Mouse (Mus musculus) thymus, postnatal 0 days (tissue): ENCODE data around the gene Jchain. TPM values are rescaled to one million over a fixed set of nuclear protein-coding genes. Genes with fewer than 3 reads are reported as not detected.
"Not testable (repeated sequence)": the region's sequence is repeated elsewhere in the genome, so short reads cannot be mapped to it uniquely, and the experiment has no call there.

Source experiments
- DNase-seq: peaks from one replicate; pipeline ENCODE4 v3.0.0-alpha.2; 2015; ENCODE audit warnings: low spot score
- polyA plus RNA-seq: library from polyadenylated mRNA; unstranded; fragments of >200 nt; fragmentation: Nextera tagmentation; extraction: Ambion mirVana; gene quantifications from 2 replicates; pipeline ENCODE4 v1.2.1, GENCODE M21; 2015

Jchain gene
- 0.42 and 0.44 TPM in 2 replicates for polyA plus RNA-seq

DNA sequence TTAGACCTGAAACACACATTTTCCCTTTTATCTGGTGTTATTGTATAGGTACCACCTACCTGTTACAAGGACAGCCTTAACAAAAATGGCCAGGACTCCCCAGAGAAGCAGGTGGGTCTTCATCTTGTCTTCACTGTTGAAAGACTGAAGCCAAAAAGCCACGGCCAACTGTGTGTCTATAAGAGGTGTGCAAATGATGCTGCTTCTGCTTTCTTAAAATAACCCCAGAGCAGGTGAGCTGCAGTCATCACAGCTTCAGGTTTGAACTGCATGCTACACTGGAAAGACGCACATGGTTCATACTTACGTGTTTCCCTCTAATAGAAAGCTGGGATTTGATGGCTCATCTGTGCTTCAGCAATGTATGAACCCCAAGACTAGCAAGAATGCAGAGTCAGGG, at the start of gene Jchain:
Jchain (minus strand) TSS at position 235 of the 400 bp plus-strand sequence.
- DNase-seq, result no peak

GRCm38 (mm10) chr5:88575506-88576338, 48.0 kb upstream of the Jchain start:
- no peak for DNase-seq

- no peak for DNase-seq
Measured at GRCm38 (mm10) chr5:88574829-88575228, 47.1 kb upstream of the Jchain start.

- no peak for DNase-seq
Measured at GRCm38 (mm10) chr5:88569541-88569940, 41.9 kb upstream of the Jchain start.

DNA sequence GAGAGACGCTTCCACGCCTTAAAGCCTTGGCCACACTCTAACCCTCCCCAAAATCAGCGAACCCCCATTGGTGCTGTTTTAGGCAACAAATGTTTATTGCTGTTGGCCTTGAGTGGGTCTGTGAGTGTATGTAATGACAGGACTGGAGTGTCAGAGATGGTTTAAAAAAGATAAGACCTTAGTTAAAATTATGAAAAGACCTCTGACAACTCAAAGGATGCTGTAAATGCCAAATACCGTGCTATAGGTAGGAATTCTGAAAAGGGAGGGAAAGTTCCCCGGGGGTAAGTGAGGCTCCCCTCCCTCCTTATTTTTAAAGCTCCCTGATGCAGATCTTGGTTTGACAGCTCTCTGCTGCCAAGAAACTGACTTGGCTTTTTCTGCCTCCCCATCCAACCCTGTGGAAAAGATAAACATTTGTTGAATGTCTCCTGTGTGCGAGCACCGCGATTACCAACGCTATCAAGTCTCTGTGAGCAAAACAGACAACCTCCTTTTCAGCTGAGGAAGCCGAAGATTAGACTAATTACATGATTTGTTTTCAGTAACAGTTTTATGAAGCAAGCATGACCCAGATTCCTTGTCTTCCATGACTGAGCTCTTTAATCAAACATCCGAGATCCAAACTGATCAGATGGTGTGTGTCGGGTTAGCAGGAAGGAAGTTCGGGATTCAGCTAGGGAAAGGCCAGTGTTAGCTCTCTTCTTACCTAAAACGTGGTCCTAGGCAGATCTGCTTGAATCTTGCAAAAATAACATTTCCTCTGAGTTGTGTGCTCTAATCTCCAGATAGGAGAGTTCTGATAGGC, 38.5 kb upstream of the Jchain start:
- DNase-seq, result no peak

- DNase-seq, result peak; percentile 39
Measured at GRCm38 (mm10) chr5:88565148-88566033, 37.7 kb upstream of the Jchain start.

GRCm38 (mm10) chr5:88564501-88565147, 36.9 kb upstream of the Jchain start, which contains the start of gene Rufy3:
Gene Rufy3, plus strand, starts transcription at chr5:88565040.
- peak; percentile 69 for DNase-seq

- DNase-seq, result no peak
Measured at GRCm38 (mm10) chr5:88562863-88563780, 35.4 kb upstream of the Jchain start.

DNA sequence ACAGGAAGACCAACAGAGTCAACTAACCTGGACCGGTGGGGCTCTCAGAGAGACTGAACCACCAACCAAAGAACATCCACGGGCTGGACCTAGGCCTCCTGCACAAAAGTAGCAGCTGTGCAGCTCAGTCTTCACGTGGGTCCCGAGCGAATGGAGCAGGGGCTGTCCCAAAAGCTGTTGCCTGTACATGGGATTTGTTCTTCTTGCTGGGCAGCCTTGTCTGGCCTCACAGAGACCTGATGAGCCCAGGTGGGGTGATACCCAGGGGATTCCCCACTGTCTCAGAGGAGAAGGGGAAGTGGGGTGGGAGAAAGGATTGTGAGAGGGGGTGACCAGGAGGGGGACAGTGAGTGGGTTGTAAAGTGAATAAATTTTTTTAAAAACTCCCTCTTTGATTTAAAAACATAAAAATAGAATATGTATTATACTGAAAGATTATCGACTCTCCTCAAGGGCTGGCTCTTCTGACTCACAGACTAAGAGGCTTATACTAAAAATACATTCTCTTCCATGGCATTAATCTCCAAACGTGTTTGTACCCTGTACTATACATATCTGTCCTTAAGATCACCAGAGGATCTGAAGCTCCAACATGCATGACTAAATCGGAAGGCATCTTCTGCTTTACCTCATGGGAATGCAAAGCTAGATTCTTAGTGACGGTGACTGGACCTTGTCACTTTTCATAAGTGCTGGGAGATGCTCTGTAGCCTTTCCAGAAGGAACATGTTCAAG, 33.6 kb upstream of the Jchain start:
- DNase-seq, result no peak

GRCm38 (mm10) chr5:88558991-88559390, 31.3 kb upstream of the Jchain start:
- no peak for DNase-seq

DNA sequence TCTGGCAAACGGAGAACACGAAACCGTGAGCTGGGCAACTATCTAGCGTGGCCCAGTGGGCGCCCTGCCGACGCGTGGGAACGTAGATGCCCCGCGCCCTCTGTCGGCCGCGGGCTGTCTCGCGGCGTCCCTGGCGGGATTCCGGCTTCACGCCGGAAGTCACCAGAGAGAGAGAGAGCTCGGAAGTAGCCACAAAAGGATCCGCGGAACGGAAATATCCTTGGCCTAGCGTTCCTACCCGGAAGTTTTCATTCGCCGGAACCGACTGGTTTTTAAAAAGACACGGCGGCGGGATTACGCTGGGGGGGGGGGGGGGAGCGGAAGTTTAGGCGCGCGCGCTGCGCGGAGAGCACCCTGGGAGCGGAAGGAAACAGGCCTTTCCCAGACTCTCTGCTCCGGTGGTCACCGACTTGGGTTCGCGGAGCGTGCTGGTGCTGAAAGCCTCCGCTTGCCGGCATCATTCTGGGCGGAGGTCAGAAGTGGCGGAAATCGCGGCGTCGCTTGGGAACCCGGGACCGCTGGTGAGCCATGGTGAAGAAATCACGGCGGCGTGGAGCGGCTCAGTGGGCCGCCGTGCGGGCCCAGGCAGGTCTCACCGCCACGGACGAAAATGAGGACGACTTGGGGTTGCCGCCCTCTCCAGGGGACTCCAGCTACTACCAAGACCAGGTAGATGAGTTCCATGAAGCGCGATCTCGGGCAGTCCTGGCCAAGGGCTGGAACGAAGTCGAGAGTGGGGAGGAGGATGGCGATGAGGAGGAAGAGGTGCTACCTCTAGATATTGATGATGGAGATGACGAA, 26.6 kb upstream of the Jchain start, which contains the start of gene Utp3:
Utp3 (plus strand) TSS at position 377 of the 801 bp plus-strand sequence.
- DNase-seq, result peak; percentile 99

DNA sequence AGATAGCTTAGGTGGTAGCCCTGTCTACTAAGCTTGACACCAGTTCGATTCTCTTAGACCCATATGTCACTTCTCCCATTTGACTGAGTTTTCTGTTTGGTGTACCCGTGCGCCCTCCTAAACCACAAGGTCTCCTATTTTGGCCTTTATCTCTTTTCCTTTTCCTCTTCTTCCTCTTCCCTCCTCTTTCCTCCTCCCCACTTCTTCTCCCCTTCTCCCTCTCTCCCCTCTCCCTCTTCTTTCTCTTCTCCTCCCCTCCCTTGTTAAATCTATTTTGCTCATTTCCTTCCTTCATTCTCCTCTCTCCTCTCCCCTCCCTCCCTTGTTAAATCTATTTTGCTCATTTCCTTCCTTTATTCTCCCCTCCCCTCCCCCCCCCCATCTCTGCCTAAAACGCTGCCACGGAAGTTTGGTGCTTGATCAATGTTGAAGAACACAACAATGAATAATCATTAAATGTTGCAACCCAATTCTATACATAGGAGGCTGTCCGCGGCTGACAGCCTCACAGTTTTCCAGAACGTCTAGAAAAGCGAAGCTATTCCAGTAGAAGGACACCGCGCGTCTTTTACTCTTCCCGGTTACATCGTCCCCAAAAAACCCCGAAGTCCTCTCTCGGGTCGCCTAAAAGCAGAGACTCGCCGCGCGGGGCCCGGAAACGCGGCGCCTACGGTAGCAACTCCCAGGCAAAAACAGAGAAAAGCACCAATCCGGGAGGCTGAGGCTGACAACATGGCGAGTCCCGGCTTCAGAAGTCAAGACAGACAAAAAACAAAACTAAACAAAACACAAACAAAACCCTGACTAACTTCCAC, 25.8 kb upstream of the Jchain start:
- peak; percentile 23 for DNase-seq

DNA sequence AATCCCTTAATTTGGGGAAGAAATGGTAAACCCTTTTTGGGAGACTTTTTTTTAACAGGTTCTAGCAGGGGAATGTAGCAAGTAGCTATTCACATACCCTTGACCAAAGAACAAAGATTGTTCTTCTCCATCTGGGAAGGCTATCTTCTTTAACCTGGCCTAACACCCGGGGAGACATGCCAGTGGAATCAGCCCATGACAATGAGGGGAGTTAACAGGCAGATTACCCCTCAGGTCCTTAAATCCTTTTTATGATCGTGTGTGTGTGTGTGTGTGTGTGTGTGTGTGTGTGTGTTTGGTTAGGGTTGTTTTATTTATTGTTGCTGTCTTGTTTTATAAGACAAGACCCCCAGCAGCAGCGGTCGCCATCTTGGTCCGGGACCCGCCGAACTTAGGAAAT, 17.8 kb upstream of the Jchain start:
- no peak for DNase-seq

DNA sequence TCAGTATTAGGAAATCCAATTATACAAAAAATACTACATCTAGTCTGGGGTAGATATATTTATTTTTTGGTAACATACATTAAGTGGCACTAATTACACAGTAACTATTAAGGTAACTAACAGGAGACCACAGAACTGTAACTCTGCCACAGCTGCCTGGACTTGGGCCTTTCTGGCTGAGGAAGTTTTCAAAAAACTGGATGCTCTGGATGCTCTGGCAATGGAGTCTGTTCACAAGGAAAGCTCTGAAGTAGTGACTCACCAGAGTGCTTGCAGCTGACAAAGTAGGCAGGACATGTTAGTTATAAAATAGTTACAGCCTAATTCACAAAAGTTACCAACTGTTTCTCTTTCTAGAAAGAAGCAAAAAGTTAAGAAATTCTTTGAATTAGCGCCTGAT, 16.7 kb upstream of the Jchain start:
- not testable (repeated sequence) for DNase-seq

DNA sequence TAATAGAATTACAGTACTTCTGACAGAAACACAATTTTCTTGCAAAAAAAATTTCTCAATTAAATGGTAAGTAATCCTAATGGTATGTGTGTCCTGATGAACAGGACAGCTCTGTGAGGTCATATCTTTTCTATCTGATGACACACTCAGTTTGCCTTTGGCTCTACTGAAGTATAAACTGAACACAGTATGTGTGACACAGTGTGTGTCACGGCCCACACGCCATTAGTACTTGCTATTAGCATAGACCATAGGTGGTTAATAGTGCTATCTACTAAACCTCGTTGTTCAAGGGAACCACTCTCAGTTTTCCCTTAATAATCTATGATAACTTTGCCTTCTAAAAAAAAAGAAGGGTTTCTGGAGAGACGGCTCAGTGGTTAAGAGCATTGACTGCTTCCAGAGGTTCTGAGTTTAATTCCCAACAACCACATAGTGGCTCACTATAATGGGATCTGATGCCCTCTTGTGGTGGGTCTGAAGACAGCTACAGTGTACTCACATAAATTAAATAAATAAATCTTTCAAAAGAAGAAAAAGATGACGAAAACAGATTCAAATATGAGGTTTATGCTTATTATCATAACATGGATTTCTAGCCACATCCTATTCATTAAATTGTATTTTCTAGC, 15.1 kb upstream of the Jchain start:
- peak; percentile 56 for DNase-seq

GRCm38 (mm10) chr5:88540845-88541244, 13.2 kb upstream of the Jchain start:
- DNase-seq, result no peak

GRCm38 (mm10) chr5:88534697-88535096, 7.0 kb upstream of the Jchain start:
- peak; percentile 69 for DNase-seq
